Mouse (Mus musculus) spleen, adult 2 months (tissue): ENCODE results near the gene Ywhaq.

Experiments used
- CTCF ChIP-seq: fragments of 200-500 bp; IDR thresholded peaks from 2 replicates; pipeline ENCODE4 v1.5.1; 2011; ENCODE audit warnings: mild to moderate bottlenecking, inconsistent platforms; ENCODE audit not compliant: insufficient read depth, insufficient read length, insufficient replicate concordance; ENCODE audit errors: extremely low read depth
- POLR2A ChIP-seq: fragments of 200-500 bp; IDR thresholded peaks from 2 replicates; pipeline ENCODE4 v1.6.1; 2011; ENCODE audit warnings: low read depth, low read length, inconsistent platforms

DNA sequence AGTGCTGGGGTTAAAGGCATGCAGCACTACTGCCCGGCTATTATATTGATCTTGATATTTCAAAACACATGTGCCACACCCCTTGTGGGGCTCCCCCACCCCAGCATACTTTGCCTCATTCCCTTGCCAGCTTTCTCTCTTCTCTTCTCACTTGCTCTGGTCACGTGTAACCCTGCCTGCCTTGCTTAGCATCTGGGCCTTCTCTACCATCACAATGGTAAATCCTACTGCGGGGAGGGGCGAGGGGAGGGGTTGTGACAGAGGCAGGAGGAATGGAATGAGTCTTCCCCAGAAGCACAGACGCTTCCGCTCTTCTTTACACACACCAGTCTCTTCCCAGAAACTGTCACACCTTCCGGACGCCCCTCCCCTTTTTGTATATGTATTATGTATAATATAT is 14.5 kb upstream of the Ywhaq start:
- no peak for TF ChIP-seq POLR2A
- no peak for TF ChIP-seq CTCF
